Mouse (Mus musculus) kidney, postnatal 36 days (tissue): Measurements from ENCODE around the gene March2.

ENCODE experiments used
- DNase-seq, 2 experiments: peaks; one replicate each; pipeline ENCODE4 v3.0.0; 2021 to 2022; ENCODE audit warnings: mixed read lengths in 2 of 2

March2 gene

DNA sequence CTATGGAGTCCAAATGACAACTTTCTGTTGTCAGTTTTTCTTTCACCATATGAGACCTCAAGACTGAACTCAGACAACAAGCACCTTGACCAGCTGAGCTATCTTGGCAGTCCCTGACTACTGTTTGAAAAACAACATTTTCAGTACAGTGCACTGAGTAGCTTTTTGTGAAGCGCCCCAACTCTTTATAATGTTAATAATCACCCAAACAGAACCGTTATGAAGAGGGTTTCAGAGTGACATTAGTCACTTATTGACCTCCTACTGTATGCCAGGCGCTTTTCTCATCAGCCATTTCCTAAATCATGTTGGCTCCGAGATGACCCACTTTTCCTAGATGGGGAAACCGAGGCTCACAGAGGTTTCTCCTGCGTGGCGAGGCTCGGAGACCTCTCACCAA is 488 bp downstream of the March2 start:
- peak; percentile 11 to 36 for DNase-seq

- DNase-seq = no peak
Measured at GRCm38 (mm10) chr17:33717246-33717645, 1.2 kb downstream of the March2 start.

- DNase-seq = no peak
Measured at GRCm38 (mm10) chr17:33714779-33715178, 3.7 kb downstream of the March2 start.

GRCm38 (mm10) chr17:33713271-33713670 is 5.2 kb downstream of the March2 start:
- no peak for DNase-seq

DNA sequence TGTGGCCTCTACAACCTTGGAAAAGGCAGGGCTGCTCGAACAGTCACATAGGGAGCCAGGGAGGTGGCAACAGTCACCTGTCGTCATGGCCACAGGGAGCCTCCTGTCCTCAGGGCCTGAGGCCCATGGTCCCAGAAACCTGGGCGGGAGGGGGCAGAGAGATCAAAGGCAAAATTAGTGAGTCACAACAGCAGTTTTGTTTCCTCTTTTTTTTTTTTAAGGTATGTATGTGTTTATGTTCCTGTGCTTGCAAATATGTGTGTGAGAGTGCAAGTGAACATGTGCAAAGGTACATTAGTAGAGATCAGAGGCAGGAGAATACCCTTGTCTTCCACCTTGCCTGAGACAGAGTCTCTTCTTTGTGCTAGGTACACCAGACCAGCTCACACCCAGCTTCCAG is 8.6 kb downstream of the March2 start:
- DNase-seq = no peak

DNA sequence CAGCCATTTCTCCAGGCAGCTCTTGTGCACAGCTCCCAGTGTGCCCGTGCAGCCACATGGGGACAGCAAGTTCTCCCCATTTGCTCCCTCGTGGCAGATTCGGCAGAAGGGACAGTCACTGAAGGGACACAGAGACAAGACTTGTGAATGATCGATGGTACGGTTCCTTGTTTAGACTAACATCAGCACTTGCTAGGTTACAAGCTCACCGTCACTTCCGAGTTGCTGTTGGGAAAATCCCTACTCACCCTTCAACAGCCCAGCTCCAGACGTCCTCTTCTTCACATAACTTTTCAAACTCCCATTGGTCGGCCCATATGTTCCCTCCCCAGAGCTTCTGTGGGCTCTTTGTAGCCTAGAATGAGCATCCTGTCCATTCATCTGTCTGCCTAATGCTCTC is 15.4 kb downstream of the March2 start:
- DNase-seq = no peak

DNA sequence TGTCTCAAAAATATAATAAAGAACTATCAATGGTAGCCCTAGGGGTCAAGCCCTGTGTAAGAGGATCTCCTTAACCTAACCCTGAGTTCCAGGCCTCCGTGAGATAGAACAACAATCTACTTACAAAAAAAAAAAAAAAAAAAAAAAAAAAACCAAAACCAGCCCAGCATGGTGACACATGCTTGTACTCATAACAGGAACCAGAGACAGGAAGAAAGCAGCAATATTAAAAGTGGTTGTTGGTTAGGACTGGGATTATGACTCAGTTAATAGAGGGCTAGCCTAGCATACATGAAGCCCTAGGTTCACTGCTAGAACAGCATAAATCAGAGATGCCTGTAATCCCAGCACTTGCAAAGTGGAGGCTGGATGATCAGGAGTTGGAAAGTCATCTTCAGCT is 16.3 kb downstream of the March2 start:
- no peak for DNase-seq

DNA sequence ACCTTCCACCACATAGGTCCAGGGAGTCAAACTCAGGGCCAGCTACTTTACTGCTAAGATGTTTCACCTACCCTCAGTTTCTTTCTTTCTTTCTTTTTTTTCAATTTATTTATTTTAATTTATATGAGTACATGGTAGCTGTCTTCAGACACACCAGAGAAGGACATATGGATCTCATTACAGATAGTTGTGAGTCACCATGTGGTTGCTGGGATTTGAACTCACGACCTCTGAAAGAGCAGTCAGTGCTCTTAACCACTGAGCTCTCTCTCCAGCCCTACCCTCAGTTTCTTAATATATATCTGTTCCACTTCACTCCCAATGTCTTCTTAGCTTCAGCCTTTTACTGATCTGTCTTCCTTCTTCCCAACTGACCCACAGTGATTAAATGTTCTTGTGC is 23.0 kb downstream of the March2 start:
- DNase-seq = no peak

DNA sequence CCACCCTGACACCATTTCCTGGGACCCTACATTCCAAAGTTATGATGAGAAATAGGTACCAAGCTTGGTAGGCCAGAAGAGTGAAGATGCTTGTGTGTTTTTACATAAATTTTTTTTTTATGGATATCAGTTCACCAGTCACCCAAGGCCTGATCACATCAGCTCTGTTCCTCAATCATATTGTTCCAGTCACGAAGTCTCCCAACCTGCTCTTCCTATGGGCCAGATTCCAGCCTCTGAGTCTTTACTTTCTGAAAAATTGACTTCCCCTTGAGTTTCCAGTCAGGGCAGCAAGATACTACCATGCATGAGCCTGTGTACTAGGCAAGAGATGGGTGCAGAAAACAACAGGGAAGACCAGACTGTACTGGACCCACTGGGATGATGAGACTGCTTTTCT is 31.7 kb downstream of the March2 start, which contains the start of gene Hnrnpm:
Gene Hnrnpm, minus strand, starts transcription at position 101 of the 400 bp plus-strand sequence.
- no peak for DNase-seq

- peak; percentile 99 to 100 for DNase-seq
Measured at GRCm38 (mm10) chr17:33685249-33685653, 33.2 kb downstream of the March2 start.

GRCm38 (mm10) chr17:33684671-33685231 is 33.7 kb downstream of the March2 start:
- DNase-seq = peak; percentile 55 to 76

DNA sequence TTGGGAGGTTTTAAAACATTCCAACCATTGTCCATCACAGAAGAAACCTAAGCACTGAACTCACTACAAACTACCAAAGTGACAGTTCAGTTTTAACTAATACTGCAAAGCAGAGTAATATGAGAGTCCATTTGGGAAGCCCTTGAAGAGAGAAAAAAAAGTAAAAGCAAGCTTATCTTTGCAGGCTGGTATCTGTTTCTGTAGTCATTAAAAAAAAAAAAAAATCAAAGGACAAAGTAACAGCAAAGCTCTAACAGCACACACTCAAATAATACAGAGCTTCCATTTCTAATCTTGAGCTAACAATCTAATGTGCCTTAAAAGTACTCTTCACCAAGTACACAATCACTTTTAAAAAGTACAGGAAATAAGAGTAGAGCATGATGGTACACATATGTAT is 36.7 kb downstream of the March2 start:
- DNase-seq = no peak

DNA sequence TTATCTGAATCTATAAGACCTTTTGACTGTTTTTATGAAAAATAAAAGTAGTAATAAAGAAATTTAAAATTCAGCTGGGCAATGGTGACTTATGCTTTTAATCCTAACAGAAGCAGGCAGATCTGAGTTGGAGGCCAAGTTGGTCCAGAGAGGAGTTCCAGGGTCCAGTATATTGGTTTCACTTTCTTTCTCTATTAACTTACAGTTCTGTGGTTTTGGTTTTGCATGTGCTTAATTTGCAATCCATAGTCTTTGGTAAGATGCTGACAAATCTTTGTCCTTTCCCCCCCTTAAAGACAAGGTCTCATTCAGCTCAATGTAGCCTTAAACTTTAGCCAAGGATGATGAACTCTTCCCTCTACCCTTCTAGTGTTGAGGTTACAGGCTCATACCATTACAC is 39.7 kb downstream of the March2 start:
- DNase-seq = no peak

- DNase-seq = no peak
Measured at GRCm38 (mm10) chr17:33676086-33676485, 42.4 kb downstream of the March2 start.

DNA sequence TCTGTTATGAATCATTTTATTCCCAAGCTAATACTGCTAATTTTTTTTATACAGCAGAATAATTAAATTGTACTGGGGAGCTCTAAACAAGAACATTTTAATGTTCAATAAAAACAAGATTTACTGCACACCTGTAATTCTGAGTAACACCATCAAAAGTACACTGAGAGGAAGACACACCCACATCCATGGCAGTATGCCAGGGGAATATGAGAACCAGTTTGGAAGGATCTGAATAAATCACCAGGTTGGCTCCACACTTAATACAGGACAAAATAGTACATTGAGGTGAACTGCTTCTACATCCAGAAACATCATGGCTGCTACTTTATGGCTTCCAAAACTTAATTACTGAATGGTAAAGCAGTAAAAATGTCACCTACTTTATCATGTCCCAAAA is 43.0 kb downstream of the March2 start:
- peak; percentile 51 to 52 for DNase-seq

DNA sequence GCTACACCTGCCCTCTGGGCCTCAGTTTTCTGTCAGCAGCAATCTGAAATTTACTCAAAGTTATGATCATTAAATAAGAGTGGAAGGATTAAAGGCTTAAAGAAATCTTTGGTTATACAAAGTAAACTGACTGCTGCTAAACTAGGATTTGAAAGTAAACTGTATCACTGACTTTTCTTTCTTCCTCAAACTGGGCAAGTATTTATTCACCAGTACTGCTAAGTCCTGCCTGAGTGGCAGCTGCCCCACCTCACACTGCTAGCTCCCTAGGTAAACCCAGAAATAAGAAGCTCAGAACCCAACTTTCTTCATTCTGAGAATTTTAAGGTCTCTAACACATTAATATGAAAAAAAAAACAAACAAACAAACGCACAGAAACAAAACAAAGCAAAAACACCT is 44.6 kb downstream of the March2 start:
- no peak for DNase-seq

- DNase-seq = no peak
Measured at GRCm38 (mm10) chr17:33669681-33670080, 48.8 kb downstream of the March2 start.

DNA sequence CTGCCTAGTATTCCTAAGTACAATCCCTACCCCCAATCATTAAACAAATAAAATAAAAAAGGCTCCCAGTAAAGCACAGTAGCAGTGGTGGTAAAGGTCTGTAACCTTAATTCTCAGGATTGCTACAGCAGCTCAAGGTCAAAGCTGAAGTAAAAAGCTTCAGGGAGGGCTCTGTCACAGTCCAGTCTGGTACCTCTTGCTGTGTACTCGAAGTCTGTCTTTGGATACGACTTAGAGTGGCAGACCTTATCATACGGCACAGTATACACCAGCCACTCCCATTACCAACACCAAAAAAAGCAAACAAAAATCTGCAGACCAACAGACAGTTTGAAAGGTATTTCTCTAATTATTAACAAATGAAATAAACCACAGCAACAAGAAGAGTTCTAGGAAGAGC is 51.7 kb downstream of the March2 start:
- no peak for DNase-seq

GRCm38 (mm10) chr17:33649781-33650475 is 68.5 kb downstream of the March2 start:
- DNase-seq = no peak

DNA sequence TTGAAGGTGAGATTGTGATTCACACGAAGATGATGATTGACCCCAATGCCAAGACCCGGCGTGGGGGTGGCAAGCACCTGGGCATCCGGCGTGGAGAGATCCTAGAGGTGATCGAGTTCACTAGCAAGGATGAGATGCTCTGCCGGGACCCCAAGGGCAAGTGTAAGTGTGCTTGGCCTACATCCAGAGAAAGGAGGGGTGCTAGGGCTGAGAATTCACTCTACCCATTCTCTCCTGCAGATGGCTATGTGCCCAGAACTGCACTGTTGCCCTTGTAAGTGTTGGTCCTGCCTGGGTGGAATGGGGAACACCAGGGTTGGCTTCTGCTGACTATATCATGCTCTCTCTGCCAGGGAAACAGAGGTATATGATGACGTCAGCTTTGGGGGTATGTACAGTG is 73.4 kb downstream of the March2 start:
- DNase-seq = no peak

DNA sequence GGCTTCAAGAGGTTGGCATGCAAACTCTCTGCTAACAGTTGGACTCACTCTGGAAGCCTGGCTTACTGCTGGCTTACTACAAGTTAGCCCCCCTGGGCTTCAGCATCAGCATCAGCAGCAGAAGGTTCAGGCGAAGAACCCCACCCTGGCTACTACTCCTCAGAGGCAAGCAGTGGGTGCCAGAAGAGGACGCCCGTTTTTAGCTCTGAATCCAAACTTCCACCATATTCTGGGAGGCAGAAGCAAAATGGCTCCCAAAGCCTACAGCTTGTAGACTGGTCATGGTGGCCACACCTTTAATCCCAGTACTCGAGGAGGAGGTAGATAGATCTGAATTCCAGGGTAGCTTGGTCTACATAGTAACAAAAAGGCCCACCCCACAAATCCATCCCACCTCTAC is 74.4 kb downstream of the March2 start:
- no peak for DNase-seq

- no peak for DNase-seq
Measured at GRCm38 (mm10) chr17:33639743-33640142, 78.7 kb downstream of the March2 start.

DNA sequence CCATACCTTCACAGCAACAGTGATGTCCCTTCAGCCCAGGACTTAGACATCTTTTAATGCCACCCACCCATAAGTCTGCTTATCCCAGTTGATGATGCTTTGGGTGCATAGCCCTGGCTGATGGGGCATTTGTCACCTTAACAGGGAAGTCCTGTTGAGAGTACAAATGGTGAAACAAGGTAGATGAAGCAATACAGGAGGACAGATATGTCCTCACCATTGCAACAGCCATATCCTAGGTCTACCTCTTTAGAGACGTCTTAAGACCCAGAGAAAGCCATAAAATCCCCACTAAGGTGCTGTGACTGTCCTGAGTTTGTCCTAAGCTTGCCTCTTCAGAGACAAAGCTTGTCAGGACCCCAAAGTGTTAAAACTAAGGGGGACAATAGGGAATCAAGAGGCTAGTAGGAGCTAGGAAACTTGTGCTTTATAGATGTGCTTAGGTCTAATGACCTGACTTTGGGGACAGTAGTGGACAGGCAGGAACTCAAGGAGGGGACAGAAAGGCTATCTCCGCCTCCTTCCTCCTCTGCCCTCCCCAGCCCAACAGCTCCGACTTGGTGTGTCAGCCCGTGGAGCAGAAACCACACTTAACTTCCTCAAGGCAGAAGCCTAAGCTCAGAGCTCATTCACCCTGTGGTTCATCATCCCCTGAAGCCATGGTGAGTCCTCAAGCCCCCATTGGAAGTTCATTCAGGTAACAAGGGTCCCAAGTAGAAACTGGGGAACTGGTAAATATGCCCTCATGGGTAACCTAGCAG is 80.8 kb downstream of the March2 start, which contains the start of gene Pram1:
Gene Pram1, plus strand, starts transcription at position 541 of the 761 bp plus-strand sequence.
- DNase-seq = peak in 1 of 2 experiments; percentile 15

- peak in 1 of 2 experiments; percentile 6 for DNase-seq
Measured at GRCm38 (mm10) chr17:33637038-33637437, 81.4 kb downstream of the March2 start.
